Mouse (Mus musculus) retina, postnatal 7 days (tissue): ENCODE results near the gene 1500011B03Rik.

ENCODE experiments used
- DNase-seq: peaks from one replicate; pipeline ENCODE4 v3.0.0-alpha.2; 2012; ENCODE audit warnings: low read depth, low spot score

The 1500011B03Rik gene

DNA sequence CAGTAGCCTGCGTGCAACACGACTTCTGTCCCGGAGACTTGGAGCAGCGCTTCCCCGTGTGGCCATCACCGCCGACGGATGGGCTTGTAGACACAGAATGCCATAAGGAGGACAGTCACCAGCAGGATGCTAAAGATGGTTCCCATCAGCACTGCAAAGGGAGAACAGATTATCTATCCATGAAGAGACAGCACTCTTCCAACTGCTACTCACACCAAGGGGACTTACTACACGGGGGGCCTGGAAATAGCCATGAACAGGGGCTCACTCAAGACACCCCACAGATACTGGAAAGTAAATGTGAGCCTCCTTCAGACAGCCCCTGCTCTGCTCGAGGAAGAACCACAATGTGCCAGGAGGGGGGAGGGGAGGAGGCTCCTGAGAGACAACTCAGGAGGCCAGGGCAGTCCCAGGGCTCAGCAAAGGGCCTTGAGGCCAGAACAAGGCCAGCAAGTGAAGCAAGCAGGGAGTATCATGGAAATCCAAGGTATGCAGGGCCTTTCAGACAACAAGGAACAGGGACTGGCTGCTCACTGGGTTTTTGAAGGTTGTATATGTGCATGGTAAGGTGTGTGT, 14.0 kb downstream of the 1500011B03Rik start:
- DNase-seq = no peak

DNA sequence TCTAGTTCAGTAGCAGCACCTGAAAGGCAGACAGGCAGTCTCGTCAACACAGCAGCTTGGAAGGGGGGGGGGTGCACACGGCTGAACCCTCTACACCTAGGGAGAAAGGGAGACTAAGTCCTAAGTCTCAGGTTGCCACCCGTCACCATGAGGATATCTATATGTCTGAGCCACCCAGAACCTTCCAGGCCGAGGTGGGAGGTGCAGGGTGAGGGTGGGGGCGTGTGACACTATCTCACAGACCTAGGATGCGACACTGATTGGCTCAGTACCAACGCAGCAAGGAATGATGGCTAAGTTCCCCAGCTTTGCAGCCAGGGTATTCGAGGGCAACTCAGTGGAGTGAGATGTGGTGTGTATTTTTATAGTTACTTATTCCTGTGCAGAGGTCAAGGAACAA, 14.9 kb downstream of the 1500011B03Rik start:
- no peak for DNase-seq

DNA sequence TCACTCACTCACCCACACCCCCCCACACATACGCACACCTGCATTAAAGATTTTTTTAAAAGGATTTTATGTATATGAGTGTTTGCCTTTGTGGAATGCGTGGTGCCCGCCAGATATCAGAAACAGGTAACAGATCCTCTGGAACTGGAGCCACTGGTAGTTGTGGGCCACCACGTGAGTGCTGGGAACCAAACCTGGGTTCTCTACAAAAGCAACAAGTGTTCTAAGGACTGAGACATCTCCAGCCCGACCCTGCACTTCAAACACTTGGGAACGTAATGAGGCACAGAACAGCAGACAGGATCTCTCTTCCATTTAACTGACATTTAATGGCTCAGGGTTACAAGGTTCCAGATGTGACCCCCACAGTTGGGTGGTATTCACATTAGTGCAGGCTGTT, 15.4 kb downstream of the 1500011B03Rik start:
- DNase-seq = no peak

DNA sequence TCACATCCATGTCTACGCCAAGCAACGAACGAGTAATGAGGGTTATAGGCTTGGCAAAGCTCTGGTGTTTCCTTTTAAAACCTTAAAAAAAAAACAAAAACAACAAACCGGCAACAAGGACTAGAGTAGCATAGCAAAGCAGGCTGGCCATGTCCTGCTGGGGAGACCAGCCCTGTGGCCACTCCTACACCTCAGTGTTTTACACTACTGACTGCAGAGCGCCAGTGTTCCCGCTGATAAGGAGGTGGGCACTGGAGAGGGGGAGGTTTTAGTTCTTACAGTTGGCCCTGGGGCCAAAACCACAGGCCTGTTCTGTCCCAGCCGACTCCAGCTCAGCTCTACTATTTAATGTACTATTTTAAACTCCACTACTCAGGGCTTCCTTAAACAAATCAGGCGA, 15.8 kb downstream of the 1500011B03Rik start:
- no peak for DNase-seq

DNA sequence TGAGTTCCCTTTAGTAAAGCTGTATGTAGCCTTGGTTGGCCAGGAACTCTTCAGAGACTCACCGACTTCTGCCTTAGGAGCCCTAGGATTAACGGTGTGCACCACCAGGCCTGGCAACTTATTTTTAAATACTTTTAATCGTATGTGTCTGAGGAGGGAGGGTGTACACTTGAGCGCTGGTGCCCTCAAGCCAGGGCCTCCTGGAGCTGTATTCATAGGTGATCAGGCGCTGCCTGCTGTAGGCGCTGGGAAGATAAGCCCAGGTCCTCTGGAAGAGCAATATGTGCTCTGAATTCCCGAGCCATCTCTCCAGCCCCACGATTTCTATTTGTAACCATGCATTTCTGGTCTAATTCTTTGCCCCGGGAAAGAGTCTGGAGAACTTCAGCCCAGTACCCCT, 16.2 kb downstream of the 1500011B03Rik start:
- DNase-seq = no peak

DNA sequence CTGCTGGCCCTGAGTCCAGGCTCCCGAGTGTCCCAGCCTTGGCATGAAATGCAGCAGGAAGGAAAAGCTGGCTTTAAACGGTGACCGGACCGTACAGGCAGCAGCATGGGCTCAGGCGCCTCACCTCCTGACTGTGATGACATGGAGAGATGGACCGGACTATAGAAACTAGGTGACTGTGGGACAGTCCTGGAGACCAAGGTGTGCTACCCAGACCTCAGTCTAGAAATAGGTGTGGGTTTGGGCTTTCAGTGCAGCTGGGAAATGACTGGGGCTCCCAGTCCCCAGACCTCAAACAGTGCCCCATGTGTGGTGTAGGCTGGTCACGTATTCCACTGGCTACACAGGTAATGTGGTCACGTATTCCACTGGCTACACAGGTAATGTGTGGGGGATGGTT, 16.6 kb downstream of the 1500011B03Rik start:
- no peak for DNase-seq

DNA sequence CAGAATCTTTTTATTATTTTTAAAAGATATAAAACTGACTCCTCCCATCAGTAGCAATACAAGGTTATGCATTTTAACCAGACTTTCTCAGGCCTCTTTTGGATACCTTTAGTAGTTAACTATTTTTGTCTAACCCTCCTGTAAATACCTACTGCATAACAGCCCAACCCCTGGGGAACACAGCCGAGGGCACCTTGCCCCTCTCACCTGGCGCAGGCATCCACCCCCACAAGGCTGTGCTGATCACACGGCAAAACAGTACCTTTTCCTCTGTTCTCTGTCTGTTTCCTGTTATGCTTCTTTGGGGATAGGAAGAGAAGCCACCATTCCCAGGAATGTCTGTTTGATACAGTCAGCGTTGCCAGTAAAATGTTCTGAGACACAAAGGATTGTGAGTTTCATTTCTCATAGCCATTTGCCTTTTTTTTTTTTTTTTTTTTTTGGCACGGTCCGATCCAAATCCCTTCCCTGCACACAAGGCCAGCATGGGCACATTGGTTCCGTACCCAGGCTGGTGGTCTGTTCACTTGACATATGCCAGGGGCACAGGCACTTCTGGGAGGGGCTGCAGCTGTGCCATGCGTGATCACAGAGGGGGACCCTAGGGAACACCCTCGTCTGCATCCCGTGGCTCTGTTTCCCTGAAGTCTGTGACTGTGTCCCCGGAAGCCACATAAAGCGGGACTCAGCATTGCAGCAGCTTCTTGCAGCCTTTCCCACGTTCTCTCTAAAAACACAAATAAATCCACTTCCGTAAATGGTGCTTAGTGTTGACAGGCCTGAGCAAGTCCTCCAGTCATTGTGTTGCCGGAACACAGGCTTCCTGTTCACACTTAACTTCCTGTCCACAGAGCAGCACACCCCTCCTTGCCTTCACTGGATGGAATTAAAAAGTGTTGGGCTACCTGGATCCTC, 17.6 kb downstream of the 1500011B03Rik start:
- DNase-seq = no peak

DNA sequence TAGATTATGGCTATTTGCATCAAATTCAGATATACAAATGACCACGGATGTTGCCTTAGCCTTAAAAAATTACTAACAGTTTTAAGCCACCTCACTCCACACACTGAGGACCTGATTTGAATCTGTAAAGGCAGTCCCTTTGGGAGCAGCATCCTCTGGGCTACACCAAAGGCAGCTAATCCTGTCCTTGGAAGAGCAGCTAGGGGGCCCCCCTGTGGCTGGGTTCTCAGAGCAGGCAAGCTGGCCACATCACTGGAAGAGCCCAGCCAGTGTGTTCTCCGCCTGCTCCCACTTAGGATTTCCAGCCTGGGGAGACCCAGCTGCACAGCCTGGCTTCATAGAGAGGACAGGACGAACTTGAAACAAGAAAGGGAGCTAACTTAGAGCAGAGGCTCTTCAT, 18.3 kb downstream of the 1500011B03Rik start:
- DNase-seq = no peak

DNA sequence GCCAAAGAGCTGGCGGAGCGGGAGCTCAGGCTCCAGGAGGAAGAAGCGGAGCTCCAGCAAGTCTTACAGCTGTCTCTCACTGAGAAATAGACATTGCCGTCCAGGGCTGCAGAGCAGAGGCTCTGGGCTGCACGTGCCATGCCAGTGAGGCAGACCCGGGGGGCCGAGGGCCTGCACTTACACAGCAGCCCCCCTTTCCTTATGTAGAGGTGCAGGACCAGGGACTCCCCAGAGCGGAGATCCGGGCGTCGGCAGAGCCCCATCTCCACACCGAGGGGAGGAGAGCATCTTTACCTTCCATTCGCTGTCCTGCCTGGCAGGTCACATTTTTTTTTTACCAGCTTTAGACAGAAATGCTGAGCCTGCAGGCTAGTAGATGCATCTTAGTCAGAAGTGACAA, 18.9 kb downstream of the 1500011B03Rik start:
- no peak for DNase-seq

DNA sequence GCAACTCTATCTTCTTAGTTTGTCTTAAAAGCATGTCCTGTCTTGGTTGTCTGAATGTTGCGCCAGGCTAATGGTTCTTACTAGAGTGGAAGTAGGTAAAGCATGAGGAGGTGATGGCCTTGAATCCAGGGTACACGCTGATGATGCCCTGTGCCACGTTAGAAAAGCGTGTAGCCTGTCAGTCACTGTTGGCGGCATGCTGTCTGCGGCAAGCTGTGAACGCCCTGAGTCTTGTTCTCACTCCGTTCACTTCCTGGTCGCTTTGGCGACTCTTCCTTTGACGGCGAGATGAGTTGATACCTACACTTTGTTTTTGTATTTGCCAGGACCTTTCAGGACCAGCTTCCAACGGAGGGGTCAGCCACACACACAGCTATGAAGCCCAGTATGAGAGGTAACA, 20.0 kb downstream of the 1500011B03Rik start:
- no peak for DNase-seq

DNA sequence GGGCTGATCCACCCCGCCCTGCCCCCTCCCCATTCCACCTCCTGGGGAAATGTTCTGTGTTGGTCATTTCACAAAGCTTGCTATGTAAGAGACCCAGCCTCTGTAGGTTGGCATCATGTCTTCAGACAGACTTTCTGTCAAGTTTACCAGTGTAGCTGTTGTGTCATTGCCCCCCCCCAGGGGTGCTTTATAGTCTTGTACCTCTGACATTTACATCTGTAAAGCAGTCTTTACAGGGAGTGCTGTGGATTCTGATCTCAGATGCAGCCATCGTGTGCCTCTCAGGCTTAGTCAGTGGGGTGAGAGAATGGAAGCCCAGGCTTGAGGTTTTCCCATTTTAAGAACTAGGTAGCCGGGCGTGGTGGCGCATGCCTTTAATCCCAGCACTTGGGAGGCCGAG, 21.4 kb downstream of the 1500011B03Rik start:
- DNase-seq = no peak

DNA sequence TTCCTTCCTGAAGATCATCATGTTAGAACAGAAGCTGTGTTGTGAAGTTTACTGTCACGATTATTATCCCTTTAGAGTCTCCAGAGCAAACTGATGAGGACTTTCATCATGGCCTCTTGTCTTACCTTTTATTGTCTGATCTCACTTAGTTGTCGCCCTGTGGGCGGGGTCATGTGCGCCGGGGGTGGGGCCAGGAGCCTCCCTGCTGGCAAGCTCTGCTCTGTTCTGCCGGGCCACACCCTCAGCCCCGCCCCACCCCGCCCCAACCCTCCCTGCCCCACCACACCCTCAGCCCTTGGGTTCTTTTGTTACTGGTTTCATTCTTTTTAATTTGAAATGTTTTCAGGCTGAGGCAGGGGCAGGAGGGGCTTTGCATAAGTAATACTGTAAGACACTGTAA, 22.2 kb downstream of the 1500011B03Rik start:
- no peak for DNase-seq

DNA sequence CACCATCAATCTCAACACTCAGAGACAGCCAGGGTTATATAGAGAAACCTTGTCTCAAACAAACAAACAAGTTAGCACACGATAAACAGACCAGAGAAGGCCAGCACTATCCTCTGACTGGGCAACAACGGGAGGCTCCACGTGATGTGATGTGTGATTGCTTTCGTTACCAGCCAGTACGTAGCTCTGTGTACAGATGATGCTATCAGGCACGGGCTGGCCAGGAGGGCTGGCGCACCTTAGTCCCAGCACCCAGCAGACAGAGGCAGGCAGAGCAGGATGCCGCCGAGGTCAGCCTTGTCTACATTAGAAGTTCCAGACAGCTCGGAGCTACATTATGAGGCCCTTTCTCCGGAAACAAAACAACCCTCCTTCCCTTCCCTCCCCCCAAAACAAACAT, 23.4 kb downstream of the 1500011B03Rik start:
- DNase-seq = no peak

DNA sequence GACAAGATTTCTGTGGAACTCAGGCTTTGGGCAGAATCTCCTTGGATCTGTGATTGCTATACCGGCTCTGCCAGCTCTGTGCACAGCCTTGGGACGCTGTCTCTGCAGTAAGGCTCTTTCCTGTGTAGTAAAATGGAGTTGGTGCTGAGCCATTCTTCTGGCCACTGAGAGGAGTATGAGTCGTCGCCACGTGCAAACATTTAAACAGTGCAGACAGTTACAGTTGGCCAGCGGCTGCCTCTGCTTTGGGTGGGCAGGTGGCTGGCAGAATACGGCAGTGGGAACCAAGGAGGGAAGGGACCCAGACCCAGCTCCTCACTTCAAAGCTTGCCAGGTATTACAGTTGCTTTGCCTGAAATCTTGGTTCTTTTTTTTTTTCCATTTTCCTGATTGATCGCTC, 26.0 kb downstream of the 1500011B03Rik start:
- DNase-seq = no peak

DNA sequence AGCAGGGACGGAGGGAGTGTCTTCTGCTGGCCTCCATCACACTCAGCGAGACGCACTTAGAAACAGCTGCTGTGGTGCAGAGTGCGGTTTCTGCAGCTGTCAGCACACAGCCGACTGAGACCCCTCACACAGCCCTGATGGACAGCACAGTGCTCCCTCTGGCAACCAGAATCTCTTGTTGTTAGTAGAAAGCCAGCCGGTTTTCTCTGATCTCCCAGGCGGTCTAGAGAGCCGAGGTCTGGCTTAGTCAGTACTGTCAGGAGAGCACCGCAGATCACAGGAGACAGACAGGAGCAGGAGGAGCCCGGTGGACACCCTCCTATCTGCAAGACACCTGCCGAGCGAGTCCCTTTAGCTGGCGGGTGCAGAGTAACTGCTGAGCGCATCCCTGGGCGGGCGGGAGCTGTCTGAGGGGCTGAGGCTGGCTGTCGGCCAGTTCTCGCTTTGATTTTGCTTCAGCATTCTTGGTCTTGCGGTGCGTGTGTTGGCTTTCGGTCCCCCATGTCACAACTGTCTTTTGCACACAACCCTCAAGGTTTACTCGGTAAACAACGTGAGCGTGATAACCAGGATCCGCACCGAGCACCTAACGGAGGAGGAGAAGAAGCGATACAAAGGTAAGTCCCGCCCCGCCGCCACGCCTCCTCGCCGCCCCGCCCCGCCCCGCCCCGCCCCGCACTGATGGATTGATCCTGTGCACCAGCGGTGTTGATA, 26.8 kb downstream of the 1500011B03Rik start:
- DNase-seq = no peak

DNA sequence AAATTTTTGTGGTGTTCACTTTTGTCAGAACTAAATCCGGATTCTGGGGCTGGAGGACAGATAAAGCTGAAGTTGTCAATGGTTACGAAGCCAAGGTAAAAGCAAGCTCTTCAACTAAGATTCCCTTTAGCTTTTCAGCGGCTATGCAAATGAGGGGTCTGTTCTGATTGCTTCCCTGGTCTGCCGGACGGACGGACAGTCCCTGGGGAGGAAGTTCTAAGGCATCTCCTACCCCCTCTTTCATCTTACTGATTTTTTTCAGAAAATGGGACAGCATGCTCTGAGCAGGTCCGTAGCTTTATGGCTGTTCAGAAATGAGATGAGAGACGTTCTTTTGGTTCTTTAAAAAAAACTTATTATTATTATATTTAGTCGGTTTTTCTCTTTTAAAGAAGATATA, 27.6 kb downstream of the 1500011B03Rik start:
- no peak for DNase-seq

DNA sequence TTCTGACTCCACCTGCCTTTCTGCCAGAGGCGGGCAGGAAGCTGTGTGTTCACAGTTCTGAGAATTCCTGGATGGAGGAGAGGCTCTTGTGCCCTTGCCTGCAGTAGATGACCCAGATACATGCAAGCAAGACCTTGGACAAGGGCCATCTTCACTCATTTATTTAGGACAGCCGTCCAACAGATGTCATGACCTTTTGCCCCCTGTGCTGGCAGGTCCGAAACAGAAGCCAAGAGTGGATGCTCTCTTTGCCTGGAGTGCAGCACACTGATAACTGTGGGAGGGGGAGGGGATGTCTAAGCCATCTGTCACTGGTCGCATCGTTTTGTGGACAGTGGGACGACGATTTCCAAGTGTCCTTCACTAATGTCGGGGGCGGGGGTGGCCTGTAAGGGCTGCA, 28.0 kb downstream of the 1500011B03Rik start:
- no peak for DNase-seq

DNA sequence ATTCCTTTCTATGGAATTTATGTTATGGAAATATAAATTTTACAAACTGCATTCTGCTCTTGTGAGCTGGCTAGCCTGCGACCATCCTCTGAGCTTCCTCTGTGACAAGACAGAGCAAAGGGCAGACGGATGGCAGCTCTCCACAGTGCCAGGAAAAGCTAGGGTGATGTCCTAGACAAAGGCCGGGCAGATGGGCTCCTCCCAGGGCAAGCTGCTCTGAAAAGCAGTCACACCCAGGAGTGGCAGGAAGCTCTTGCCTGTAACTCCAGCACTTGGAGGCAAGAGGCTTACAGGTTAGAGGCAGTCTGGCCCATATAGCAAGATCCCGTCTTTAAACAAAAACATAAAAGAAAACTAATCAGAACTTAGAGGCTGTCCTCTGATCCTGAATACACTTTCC, 28.7 kb downstream of the 1500011B03Rik start:
- no peak for DNase-seq

DNA sequence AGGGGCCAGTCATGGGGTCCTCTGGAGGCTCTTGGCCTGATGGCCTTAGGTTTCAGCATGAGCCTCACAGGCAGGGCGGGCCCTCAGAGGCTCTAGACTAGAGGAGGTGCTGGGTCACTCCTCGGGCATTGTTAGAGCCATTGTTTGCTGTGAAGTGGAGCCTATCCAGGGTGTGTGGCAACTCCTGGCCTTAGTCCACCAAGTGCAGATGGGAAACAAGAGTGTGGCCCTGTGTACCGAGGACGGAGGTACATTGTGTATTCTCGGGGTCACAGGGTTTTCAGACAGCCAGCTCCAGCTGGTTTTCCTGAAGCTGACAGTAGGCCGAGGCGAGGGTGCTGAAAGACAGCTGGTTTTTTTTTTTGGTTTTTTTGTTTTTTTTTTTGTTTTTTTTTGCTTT, 30.0 kb downstream of the 1500011B03Rik start:
- no peak for DNase-seq

DNA sequence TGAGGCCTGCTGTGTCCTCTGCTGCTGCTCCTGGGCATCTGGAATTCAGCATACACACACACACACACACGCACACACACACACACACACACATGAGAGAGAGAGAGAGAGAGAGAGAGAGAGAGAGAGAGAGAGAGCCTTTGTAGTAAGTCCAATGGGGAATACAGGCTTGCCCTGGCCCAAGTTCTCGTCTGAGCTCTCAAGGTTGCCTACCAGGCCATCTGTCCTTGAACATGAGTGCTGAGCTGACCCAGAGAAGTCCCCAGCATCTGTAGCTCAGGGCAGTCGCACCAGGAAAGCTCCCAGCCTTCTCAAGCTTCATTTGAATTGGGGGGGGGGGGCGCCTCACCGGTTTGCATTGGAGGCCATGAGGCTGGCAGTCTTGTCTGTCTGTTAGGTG, 38.1 kb downstream of the 1500011B03Rik start:
- DNase-seq = no peak

DNA sequence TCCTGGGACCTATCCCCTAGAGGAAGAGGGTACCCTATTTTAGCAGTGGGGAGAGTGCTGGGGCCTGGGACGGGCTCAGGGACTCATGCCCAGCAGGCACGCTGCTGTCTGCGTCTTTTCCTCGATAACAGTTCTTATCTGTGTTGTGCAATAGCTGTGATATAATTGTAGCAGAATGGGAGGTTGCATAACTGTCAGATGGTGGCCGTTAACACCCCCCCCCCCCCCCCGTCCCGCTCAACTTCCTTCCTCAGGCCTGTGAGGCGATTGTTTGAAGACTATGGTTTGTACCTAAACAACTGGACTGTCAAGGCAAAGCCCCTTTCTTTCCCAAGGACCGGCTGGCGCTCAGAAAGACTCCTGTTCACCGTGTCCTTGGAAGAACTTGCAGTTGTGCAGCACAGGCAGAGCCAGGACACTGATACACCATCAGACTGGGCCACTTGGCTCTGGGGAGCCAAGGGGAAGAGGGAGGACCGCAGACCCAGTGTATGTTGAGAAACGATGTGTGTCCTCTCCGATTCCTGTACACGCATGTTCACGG, 38.6 kb downstream of the 1500011B03Rik start:
- DNase-seq = no peak

DNA sequence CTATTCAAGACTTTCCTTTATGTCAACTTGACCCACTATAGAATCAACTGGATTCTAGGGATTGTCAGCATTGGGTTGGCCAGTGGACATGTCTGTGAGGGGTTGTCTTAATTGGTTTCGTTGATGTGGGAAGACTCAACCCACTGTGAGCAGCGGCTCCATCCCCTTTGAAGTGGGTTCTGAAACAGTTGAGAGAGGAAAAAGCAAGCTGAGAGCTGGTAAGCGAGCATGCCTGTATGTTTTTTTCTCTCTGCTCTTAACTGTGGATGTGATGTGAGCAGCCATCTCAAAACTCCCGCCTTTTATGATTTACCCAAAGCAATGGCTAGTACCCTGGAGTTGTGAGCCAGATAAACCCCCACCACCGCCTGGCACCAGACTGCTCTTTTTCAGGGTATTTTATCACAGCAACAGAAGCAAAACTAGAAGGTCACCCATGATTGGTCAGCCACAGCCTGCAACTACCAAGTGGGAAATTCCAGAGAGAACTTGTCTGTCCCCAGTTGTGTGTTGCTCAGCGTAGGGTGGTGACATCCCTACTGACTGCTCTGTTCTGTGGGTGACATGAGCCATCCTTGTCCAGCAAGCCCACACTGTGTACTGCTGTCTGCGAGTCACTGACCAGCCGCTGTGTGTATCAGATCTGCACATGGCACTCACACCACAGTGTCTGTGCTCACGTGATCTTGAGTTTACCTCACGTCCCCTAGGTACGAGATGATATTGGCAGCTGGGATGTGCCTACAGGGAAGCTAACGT, 39.7 kb downstream of the 1500011B03Rik start:
- DNase-seq = no peak
